Mouse (Mus musculus): ENCODE results near the gene Ccdc39.

Ccdc39 gene

DNA sequence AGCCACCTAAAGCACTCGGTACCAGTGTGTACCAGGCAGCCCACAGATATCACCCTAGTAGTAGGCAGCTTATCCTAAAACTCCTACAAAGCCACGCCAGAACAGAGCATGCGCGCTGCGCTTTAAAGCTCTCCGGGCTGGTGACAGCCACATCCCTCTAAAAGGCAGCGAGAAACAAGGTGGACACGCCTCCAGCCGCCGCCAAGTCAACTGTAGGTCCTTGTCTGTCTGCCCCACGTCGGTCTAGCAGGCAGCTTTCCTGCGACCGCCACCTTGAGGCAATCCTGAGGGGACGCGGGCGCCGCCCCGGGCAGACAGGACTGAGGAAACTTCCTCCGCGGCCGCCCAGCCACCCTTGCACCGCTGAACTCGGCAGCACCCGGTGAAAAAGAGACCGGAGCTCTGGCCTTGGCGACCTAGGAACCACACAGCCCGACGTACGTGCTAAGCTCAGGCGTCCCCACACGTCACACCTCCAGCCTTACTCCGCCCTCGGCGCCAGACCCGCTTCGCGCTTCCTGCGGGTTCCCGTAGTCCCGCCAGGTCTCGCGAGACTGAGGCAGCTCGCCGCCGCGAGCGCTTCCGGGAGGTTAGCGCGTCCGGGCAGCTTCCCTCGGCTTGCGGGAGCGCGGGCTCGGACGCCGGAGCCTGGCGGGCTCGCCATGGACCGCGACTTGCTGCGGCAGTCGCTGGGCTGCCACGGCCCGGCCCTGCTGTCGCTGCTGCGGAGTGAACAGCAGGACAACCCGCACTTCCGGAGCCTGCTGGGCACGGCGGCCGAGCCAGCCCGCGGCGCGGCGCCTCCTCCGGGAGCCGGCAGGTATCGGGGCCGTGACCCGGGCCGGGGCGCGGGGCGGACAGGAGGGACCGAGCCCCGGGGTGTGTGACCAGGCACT, 44.2 kb downstream of the Ccdc39 start, which contains the start of gene Ttc14:
Gene Ttc14 (plus strand): TSS at position 216 of the 896 bp plus-strand sequence.
- intact Hi-C loops (cut with DNase I): loop anchor here (5.0 kb wide), 1 partner anchor 658 kb away; the partner anchor contains the start of gene Pex5l

DNA sequence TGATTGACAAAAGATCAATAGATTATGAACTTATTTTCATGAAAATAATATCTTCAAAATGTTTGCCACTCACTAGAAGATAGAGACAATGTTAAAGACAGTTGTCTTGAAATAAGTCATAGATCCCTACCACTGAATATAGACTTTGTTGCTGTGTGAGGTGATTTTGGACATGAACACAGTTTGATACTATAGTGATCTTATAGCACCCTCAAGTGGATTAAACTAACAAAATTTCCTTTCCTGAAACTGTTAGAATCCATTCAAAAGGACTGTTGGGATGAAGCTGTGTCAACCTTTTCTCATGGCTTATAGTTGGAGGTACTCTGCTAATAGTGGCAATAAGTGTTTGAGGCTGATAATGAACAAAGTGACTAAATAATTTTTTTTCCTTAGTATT, 53.1 kb downstream of the Ccdc39 start:
- intact Hi-C loops (cut with DNase I): no loop called here

Measured in adrenal gland (tissue).